Mouse (Mus musculus): ENCODE measurements around the gene Ccl25.

Ccl25 gene

GRCm38 (mm10) chr8:4324983-4325750, at the start of gene Ccl25, which contains the start of gene Elavl1:
Gene Ccl25, plus strand, starts transcription at chr8:4325210.
Gene Elavl1, minus strand, starts transcription at chr8:4325413.
- DNase-seq, result peak; percentile 100

- peak; percentile 100 for DNase-seq
Measured at GRCm38 (mm10) chr8:4275275-4276110, 49.5 kb upstream of the Ccl25 start, which contains the start of gene Timm44. Gene Timm44, minus strand, starts transcription at chr8:4275913.

GRCm38 (mm10) chr8:4276111-4276465, 48.9 kb upstream of the Ccl25 start:
- no peak for DNase-seq

GRCm38 (mm10) chr8:4292738-4293137, 32.3 kb upstream of the Ccl25 start:
- no peak for DNase-seq

- no peak for DNase-seq
Measured at GRCm38 (mm10) chr8:4297822-4298221, 27.2 kb upstream of the Ccl25 start.

GRCm38 (mm10) chr8:4304124-4304547, 20.9 kb upstream of the Ccl25 start:
- DNase-seq, result no peak

- DNase-seq, result no peak
Measured at GRCm38 (mm10) chr8:4305838-4306237, 19.2 kb upstream of the Ccl25 start.

- DNase-seq, result peak; percentile 53
Measured at GRCm38 (mm10) chr8:4312104-4312503, 12.9 kb upstream of the Ccl25 start.

GRCm38 (mm10) chr8:4313254-4314124, 11.5 kb upstream of the Ccl25 start:
- DNase-seq, result peak; percentile 74

- DNase-seq, result no peak
Measured at GRCm38 (mm10) chr8:4314852-4315251, 10.2 kb upstream of the Ccl25 start.

GRCm38 (mm10) chr8:4318124-4318523, 6.9 kb upstream of the Ccl25 start:
- DNase-seq, result peak; percentile 72

GRCm38 (mm10) chr8:4318796-4319572, 6.0 kb upstream of the Ccl25 start:
- peak; percentile 72 for DNase-seq

- no peak for DNase-seq
Measured at GRCm38 (mm10) chr8:4319573-4319872, 5.5 kb upstream of the Ccl25 start.

GRCm38 (mm10) chr8:4320404-4320803, 4.6 kb upstream of the Ccl25 start:
- peak; percentile 89 for DNase-seq

- DNase-seq, result peak; percentile 76
Measured at GRCm38 (mm10) chr8:4321031-4321430, 4.0 kb upstream of the Ccl25 start.

GRCm38 (mm10) chr8:4322470-4322869, 2.5 kb upstream of the Ccl25 start:
- DNase-seq, result peak; percentile 95

- no peak for DNase-seq
Measured at GRCm38 (mm10) chr8:4323917-4324316, 1.1 kb upstream of the Ccl25 start.

- peak; percentile 96 for DNase-seq
Measured at GRCm38 (mm10) chr8:4324525-4324924, 485 bp upstream of the Ccl25 start.

- DNase-seq, result no peak
Measured at GRCm38 (mm10) chr8:4325751-4326036, 684 bp downstream of the Ccl25 start.

GRCm38 (mm10) chr8:4329000-4329399, 4.0 kb downstream of the Ccl25 start:
- DNase-seq, result no peak

GRCm38 (mm10) chr8:4333966-4334365, 9.0 kb downstream of the Ccl25 start:
- no peak for DNase-seq

- DNase-seq, result no peak
Measured at GRCm38 (mm10) chr8:4335678-4336077, 10.7 kb downstream of the Ccl25 start.

- DNase-seq, result no peak
Measured at GRCm38 (mm10) chr8:4340207-4340606, 15.2 kb downstream of the Ccl25 start.

Data from heart, adult 11 months (tissue).